Mouse (Mus musculus): ENCODE data around the gene Gpr82. TPM values are rescaled to one million over a fixed set of nuclear protein-coding genes. Genes with fewer than 3 reads are reported as not detected.

The Gpr82 gene
- total and polyA plus RNA-seq, 3 experiments, result not detected

DNA sequence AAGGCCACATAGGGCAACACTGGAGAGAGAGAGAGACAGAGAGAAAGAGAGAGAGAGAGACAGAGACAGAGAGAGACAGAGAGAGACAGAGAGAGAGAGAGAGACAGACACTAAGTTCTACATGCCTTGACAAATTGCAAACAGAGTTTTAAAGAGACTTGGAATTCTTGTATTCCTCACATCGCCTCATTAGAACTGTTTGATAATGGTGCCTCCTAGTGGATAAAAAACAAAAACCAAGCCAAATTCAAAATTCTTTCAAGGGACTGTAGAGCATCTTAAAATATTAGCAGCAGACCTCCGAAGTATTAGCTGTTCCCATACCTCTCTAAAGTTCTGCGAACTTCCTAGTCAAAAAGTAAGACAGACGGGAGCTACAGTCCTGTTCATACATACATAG lies 30.7 kb downstream of the Gpr82 start:
- no peak for DNase-seq

DNA sequence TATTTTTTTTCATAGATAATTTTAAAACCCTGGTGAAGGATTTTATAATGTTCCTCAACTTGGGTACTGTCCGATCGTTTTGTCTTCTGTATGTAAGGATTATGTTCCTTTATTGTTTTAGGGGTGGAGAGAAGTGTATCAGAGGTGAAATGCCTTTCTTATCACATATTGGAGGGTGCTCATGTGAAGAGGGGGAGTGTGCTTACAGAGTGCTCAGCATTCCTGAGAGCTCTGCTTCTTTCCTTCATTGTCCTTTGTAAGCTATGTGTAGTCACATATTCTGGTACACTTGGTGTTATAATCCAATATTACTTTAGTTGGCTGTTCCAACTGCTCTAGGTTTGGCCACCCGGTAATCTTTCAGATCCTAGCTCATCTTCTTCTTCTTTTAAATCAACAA lies 39.5 kb downstream of the Gpr82 start:
- no peak for DNase-seq

DNA sequence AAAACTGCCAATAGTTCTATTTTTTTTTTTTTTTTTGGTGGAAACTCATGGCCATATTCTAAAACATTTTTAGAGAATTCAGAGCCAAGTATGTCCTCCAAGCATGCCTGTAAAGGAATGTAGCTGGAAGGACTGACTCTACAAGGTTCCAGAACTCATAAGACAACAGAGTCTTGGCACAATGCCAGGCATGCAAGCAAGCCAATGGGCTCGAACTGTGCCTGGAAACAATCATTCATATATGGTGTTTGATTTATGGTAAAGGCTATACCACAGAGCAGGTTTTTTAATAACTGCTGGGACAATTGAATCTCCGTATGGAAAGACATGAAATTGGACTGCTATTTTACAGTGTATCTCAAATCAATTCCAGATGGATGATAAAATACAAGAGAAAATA lies 43.9 kb downstream of the Gpr82 start:
- DNase-seq, result peak; percentile 6

DNA sequence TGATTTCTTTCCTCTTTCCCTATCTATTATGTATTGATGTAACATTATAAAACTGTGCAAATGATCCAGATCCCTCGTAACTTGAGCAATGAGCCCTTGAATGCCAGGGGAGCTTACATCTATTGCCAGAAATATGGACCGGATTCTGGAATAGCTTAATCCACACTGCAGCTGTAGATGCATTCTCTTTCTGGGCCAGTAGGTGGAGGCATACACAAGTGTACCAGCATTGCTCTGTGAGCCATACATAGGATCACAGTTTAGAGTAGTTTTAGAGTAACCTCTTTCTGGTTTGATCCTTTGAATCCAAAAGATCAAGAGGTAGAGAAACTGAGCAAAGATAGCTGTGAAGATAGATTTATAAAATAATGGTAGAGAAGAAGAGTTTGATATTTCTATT lies 49.0 kb downstream of the Gpr82 start:
- DNase-seq, result peak; percentile 34

Small RNA genes lying within 50 kb of the gene (microRNA-seq; reads per million reads assigned to microRNA genes)
- 0 reads per million in 2 experiments for gene Gm25246

Other genes with a start within 250 kb of the Gpr82 start
- gene Nyx, start 195.3 kb upstream of the Gpr82 start, total RNA-seq (2021), result under 1 TPM; 0.14 to 0.24 TPM
- 0.67 and 0.86 TPM in 2 replicates for gene Nyx, start 195.3 kb upstream of the Gpr82 start, polyA plus RNA-seq (2012; rRNA removed)
- 1 to 10 TPM in 1 of 2 experiments, under 1 TPM in 1; 0.86 to 1.9 TPM for gene Gpr34, start 29.3 kb upstream of the Gpr82 start, total RNA-seq (2021)
- not detected in 2 replicates for gene Gpr34, start 29.3 kb upstream of the Gpr82 start, polyA plus RNA-seq (2012; rRNA removed)
- 10 to 100 TPM; 29.7 to 35.5 TPM for gene Cask, start 190.0 kb downstream of the Gpr82 start, total RNA-seq (2021)
- gene Cask, start 190.0 kb downstream of the Gpr82 start, polyA plus RNA-seq (2012; rRNA removed), result 3.6 and 6.0 TPM in 2 replicates

All from adrenal gland, adult 2 months (tissue).